ENCODE assay signal across 15 mouse cellular contexts in genomic region chr14:60970961-60971360, GRCm38 (mm10).
"Had no signal": no experiment of that assay in that cellular context is flagged by ENCODE, and none has a peak within 500 bp of the region (broad histone marks: within the 10 kb centered on the region; RNA-seq: fewer than 3 reads in every experiment).

No protein-coding gene starts in this region.

- DNase-seq: lung, adult 2 months; lung, postnatal 14 days; lung, postnatal 36 days; right cerebral cortex, postnatal 14 days; thymus, adult 2 months; thymus, postnatal 25 days; thymus, postnatal 4 days had no signal

- H3K27ac ChIP-seq: lung, embryonic 15.5 days; macrophage; midbrain, embryonic 13.5 days; midbrain, embryonic 15.5 days; neural tube, embryonic 12.5 days; stomach, embryonic 15.5 days; stomach, postnatal 0 days had no signal

- H3K4me3 ChIP-seq: lung, embryonic 15.5 days; megakaryocyte, embryonic 14.5 days; midbrain, embryonic 13.5 days; midbrain, embryonic 15.5 days; neural tube, embryonic 12.5 days; stomach, embryonic 15.5 days had no signal
